Mouse (Mus musculus) G1E (cell line): ENCODE measurements around the gene 4931422A03Rik.

ENCODE experiments used
- CTCF ChIP-seq: IDR thresholded peaks from 2 replicates; pipeline ENCODE4 v1.5.1; 2012; ENCODE audit warnings: low read depth, low read length, inconsistent platforms, mixed read lengths
- GATA1 ChIP-seq: IDR thresholded peaks from 2 replicates; pipeline ENCODE4 v1.6.1; 2012; ENCODE audit warnings: borderline replicate concordance, low read length, inconsistent platforms, mixed read lengths
- GATA2 ChIP-seq: IDR thresholded peaks from 2 replicates; pipeline ENCODE4 v1.6.1; 2012; ENCODE audit warnings: low read depth, low read length, inconsistent platforms, borderline replicate concordance
- TAL1 ChIP-seq: conservative IDR thresholded peaks from 2 replicates; pipeline ENCODE4 v1.6.1; 2012; ENCODE audit warnings: low read depth, low read length, inconsistent platforms, mixed read lengths

- TF ChIP-seq CTCF = no peak
- no peak for TF ChIP-seq GATA2
- no peak for TF ChIP-seq TAL1
- TF ChIP-seq GATA1 = no peak
Measured at GRCm38 (mm10) chr2:103941085-103941484, 87.1 kb downstream of the 4931422A03Rik start.
